ENCODE assay signal across 17 mouse cellular contexts in the genomic region with DNA sequence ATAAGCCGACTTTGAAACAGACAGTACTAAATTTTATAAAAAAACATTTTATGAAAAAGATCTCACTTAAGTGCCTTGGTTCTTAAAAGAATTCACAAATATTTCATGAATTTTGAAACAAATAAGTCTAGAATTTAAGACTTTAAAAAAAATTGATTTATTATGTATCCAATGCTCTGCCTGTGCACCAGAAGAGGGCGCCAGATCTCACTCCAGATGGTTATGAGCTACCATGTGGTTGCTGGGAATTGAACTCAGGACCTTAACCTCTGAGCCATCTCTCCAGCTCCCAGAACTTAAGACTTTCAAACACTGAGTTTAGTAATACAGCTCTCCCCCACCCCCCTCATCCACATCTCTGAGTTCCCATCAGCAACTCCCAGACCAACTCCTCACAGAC. TPM values are rescaled to one million over a fixed set of nuclear protein-coding genes. Genes with fewer than 3 reads are reported as not detected.
DNase-seq lines count a peak whose midpoint lies in the region; ATAC-seq and TF ChIP-seq lines count a peak whose summit lies in the region.
"Had no signal": no experiment of that assay in that cellular context is flagged by ENCODE, and none has a peak within 500 bp of the region (broad histone marks: within the 10 kb centered on the region; RNA-seq: fewer than 3 reads in every experiment).

No protein-coding gene starts in this region.

- TF ChIP-seq CTCF in left cerebral cortex, adult 2 months (IDR thresholded peaks at IDR 0.05), result peak; percentile 28
- peak; percentile 26 for TF ChIP-seq CTCF in ES-Bruce4 (IDR thresholded peaks at IDR 0.05; ENCODE audit: low read depth, low read length)
- peak; percentile 30; the same call in 1 of the 2 replicates for TF ChIP-seq CTCF in bone marrow macrophage, adult 2 months (IDR thresholded peaks at IDR 0.05; ENCODE audit: low read depth, low read length)

- no peak for ATAC-seq in activated CD4-positive, CD25-positive, alpha-beta regulatory T cell, adult 4 months

- no peak overlapping the region for H3K27ac ChIP-seq in left cerebral cortex, adult 2 months
- no peak overlapping the region for H3K27ac ChIP-seq in ES-Bruce4 (ENCODE audit: insufficient read depth, low read length)
- H3K27ac ChIP-seq in bone marrow macrophage, adult 2 months (ENCODE audit: insufficient read depth, low read depth, low read length), result no peak overlapping the region
- H3K27ac ChIP-seq: embryonic facial prominence, embryonic 10.5 days; hindbrain, embryonic 15.5 days; limb, embryonic 12.5 days; midbrain, embryonic 10.5 days had no signal

- no peak overlapping the region for H3K4me3 ChIP-seq in left cerebral cortex, adult 2 months
- H3K4me3 ChIP-seq in ES-Bruce4 (ENCODE audit: low read depth, low read length), result no peak overlapping the region
- no peak overlapping the region for H3K4me3 ChIP-seq in bone marrow macrophage, adult 2 months (ENCODE audit: insufficient read depth, low read length)
- H3K4me3 ChIP-seq: embryonic facial prominence, embryonic 10.5 days; hindbrain, embryonic 15.5 days; limb, embryonic 12.5 days; midbrain, embryonic 10.5 days; myocyte had no signal

- no peak overlapping the region for H3K9ac ChIP-seq in ES-Bruce4 (ENCODE audit: low read depth, poor library complexity, severe bottlenecking)
- H3K9ac ChIP-seq: hindbrain, embryonic 15.5 days; limb, embryonic 12.5 days had no signal

- TF ChIP-seq EP300 in ES-Bruce4 (IDR thresholded peaks at IDR 0.05; ENCODE audit: insufficient read depth, low read depth, low read length), result no peak

- no peak for DNase-seq in left cerebral cortex, adult 2 months (ENCODE audit: extremely low spot score in 1 of 2, low spot score in 2 of 2)
- DNase-seq in left cerebral cortex, adult 9 months (ENCODE audit: low spot score in 2 of 2), result no peak
- DNase-seq in A20 (ENCODE audit: low read depth, low spot score), result peak; percentile 52
- no peak for DNase-seq in gastrocnemius, adult 8-10 months (ENCODE audit: low spot score in 2 of 2)
- DNase-seq: adrenal gland, postnatal 10 days; cerebellum, postnatal 14 days; heart, adult 11 months; kidney, postnatal 25 days; right cerebral cortex, postnatal 25 days had no signal

- no peaks in the 10 kb centered on the region for H3K4me1 ChIP-seq in ES-Bruce4 (ENCODE audit: control insufficient read depth, insufficient read depth, low read length)
- peaks cover 21% of the 10 kb centered on the region for H3K4me1 ChIP-seq in bone marrow macrophage, adult 2 months (ENCODE audit: control insufficient read depth, insufficient read depth, low read length)

- no peaks in the 10 kb centered on the region for H3K27me3 ChIP-seq in ES-Bruce4 (ENCODE audit: control insufficient read depth, insufficient read depth, low read length, poor library complexity, severe bottlenecking)
- H3K27me3 ChIP-seq: hindbrain, embryonic 15.5 days; limb, embryonic 12.5 days had no signal

- no peaks in the 10 kb centered on the region for H3K9me3 ChIP-seq in ES-Bruce4 (replicated peaks; ENCODE audit: control insufficient read depth, insufficient read depth, low read length, poor library complexity, severe bottlenecking)
- H3K9me3 ChIP-seq: embryonic facial prominence, embryonic 10.5 days; hindbrain, embryonic 15.5 days; limb, embryonic 12.5 days had no signal

- TF ChIP-seq POLR2A in ES-Bruce4 (IDR thresholded peaks at IDR 0.05; ENCODE audit: insufficient read depth, low read length), result no peak
- no peak for TF ChIP-seq POLR2A in bone marrow macrophage, adult 2 months (IDR thresholded peaks at IDR 0.05; ENCODE audit: borderline replicate concordance, low read depth, low read length)

- intact Hi-C loops in left cerebral cortex, adult 2 months (cut with DNase I), result no loop called here

- no peaks in the 10 kb centered on the region for H3K36me3 ChIP-seq in ES-Bruce4 (ENCODE audit: control insufficient read depth, insufficient read depth, low read length, poor library complexity, severe bottlenecking)
- H3K36me3 ChIP-seq: embryonic facial prominence, embryonic 10.5 days; hindbrain, embryonic 15.5 days; limb, embryonic 12.5 days; midbrain, embryonic 10.5 days had no signal

RNA-seq across cellular contexts. Expression of gene Calm1, which starts 16.6 kb away (rescaled TPM):
- 1,000 to 10,000 TPM; 2,238 to 2,247 TPM for total RNA-seq in left cerebral cortex, adult 2 months (2021)
- 280 and 286 TPM in 2 replicates for polyA plus RNA-seq in ES-Bruce4 (2011; ENCODE audit: insufficient read depth, insufficient read length, low read depth, missing spikeins)
- polyA plus RNA-seq in bone marrow macrophage, adult 2 months (2012; ENCODE audit: insufficient read depth, insufficient read length, missing spikeins), result 735 and 768 TPM in 2 replicates
- polyA plus RNA-seq in activated CD4-positive, CD25-positive, alpha-beta regulatory T cell, adult 4 months (2017; shearing (Covaris generic)), result 1,000 to 10,000 TPM; 1,514 to 2,306 TPM
- 100 to 1,000 TPM; 532 to 601 (median 581) TPM for total RNA-seq in gastrocnemius, adult 8-10 months (2022)

RNA-seq across cellular contexts. Expression of gene Nrde2, which starts 23.2 kb away (rescaled TPM):
- total RNA-seq in left cerebral cortex, adult 2 months (2021), result 10 to 100 TPM; 17.3 to 21.9 TPM
- 14.9 and 17.6 TPM in 2 replicates for polyA plus RNA-seq in ES-Bruce4 (2011; ENCODE audit: insufficient read depth, insufficient read length, low read depth, missing spikeins)
- polyA plus RNA-seq in bone marrow macrophage, adult 2 months (2012; ENCODE audit: insufficient read depth, insufficient read length, missing spikeins), result 17.7 and 18.0 TPM in 2 replicates
- polyA plus RNA-seq in activated CD4-positive, CD25-positive, alpha-beta regulatory T cell, adult 4 months (2017; shearing (Covaris generic)), result 10 to 100 TPM; 13.0 to 15.3 TPM
- 10 to 100 TPM in 2 of 4 experiments, 1 to 10 TPM in 2; 5.9 to 11.3 (median 9.4) TPM for total RNA-seq in gastrocnemius, adult 8-10 months (2022)
